Mouse (Mus musculus) ES-Bruce4 (cell line): ENCODE measurements around the gene Tbata.

Experiments used
- CTCF ChIP-seq: IDR thresholded peaks from one replicate; pipeline ENCODE4 v1.8.1; 2011; ENCODE audit warnings: low read depth, low read length
- POLR2A ChIP-seq: IDR thresholded peaks from one replicate; pipeline ENCODE4 v1.8.1; 2011; ENCODE audit warnings: low read length; ENCODE audit not compliant: insufficient read depth

DNA sequence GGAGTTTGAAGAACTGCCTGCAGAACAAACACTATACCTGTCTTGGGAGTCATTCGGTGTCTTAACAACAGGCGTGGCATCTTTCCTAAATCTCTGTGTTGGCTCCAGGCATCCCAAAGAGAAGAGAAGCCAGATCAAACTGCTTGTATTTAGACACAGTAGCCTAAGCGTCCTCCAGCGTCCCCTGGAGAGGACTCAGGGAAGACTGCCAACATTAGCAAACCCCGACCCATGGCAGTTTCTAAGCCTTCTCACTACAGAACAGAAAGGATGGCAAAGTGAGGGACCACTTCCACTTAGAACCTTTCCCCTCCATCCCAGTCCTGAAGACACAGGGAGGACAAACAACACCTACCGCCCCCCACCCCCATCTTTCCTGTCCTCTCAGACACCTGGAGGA lies 8.2 kb downstream of the Tbata start:
- no peak for TF ChIP-seq POLR2A
- TF ChIP-seq CTCF: no peak
